Mouse (Mus musculus) kidney, postnatal 14 days (tissue): ENCODE results near the gene Igfbpl1.
A peak's percentile ranks its signal among the peaks of the same experiment; 100 is the strongest.

Experiments used
- DNase-seq: peaks from one replicate; pipeline ENCODE4 v3.0.0; 2022; ENCODE audit warnings: mixed read lengths

The Igfbpl1 gene

DNA sequence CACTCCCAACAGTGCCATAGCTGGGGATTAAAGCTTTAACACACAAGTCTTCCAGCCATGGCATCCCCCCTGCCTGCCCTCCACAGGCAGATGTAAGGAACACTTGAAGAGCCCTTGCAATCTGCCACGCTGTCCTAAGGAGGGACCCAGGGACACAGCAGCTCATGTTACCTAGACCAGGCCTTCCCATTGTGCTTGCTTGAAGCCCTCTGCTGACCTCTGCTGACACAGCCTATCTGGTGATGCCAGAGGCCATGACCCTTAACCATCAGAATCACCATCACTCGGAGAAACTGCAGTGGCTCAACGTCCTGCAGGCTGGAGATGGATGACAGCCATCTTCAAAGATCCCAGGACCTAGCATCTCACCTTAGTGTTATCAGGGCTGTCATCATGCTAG lies 4.7 kb downstream of the Igfbpl1 start:
- DNase-seq = no peak

DNA sequence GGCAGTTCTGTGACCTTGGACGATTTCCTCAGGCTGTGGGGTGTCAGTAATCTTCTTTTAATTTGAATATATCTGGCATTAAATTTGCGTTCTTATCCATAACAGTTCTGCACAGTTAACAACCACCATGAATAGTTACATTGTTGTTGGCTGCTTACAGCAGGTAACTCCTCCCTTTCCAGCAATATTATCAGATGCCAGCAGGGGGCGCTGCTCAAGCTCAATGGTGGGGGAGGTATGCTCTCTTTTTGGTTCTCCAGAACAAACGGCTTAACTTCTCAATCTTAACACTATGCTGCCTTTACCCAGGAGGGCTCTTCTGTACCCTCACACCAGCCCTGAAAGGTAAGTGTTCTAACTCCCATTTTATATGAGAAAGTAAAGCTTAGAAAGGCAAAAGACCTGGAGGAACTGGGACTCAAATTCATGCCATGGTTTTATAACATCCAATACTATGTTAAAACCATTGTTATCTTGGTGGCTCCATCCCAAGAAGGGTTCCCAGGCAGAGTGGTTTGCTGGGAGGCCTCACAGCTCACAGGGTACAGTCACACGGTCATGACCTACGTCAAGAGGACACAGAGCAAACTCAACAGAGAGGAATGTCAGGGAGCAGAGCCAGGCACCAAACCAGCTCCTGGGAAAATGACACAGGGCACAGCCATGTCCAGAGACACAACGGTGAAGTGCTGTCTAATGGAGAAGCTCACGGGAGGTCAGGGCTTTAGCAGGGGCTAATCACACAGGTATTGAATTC lies 6.5 kb downstream of the Igfbpl1 start:
- peak; percentile 56 for DNase-seq

DNA sequence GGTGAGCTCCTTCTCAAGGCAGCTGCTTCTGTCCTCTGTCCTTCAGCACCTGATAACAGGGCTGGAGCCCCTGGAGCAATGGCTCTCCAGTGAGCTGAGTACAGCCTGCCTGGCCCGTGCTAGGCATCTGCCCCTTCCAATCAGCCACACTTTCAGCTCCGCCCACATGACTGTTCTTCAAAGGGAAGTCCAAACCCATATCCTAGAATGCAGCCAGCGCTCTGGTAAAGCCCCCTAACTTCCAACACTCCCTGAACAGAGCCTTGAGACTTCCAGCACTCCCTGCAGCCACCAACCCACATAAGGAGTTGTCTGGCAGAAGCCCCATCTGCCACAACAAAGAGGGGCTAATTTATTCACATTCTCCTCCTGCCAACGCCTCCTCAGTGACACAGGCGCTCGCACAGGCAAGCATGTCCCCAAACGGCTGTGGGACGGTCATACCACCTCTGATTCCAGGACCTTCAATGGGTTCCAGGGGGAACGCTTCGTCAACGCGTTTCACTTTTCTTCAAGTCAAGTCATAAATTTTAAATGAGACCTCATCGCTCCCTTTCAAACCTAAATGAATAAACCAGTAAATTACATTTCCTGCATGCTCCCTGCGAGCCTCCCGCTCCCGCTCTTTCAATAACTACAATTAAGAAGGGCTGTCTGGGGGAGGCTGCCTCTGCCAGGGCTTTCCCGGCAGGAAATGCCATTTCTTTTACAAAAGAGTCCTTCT lies 7.4 kb downstream of the Igfbpl1 start:
- DNase-seq = peak; percentile 17

DNA sequence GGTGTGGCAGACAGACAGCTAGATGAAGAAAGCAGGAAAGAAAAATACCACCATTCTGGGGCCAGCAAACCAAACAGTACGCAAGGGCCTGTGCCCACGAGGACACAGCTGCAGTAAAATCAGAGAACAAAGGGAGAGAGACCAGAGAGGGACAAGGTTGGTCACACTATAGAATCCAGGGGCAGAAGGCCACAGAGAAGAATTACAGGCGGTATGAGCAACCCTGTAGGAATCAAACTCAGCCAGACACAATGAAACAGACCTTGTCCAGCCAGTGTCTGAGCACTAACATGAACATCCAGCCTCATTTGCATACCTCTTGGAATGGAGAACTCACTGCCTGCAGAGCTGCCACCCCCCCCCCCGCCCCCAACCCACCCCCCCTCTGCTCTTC lies 7.9 kb downstream of the Igfbpl1 start:
- DNase-seq = no peak

DNA sequence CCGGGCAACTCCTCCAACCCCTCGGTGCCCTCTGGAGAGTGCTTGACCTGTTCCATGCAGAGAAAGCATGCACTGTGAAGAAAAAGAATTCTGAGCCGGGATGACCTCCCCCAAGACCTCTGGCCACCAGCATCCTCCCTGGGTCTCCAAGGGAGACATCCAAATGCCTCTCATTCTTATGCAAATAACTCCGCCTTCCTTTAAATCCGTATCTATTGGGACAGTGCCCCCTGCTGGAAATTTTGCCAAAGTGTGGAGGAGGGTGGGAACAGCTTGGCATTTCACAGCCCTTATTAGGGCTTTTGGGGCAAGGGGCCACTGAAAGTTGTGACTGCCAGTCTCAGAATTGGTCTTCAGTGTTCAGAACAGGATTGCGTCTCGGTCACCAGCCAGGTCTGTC lies 11.2 kb downstream of the Igfbpl1 start:
- DNase-seq = peak; percentile 53

DNA sequence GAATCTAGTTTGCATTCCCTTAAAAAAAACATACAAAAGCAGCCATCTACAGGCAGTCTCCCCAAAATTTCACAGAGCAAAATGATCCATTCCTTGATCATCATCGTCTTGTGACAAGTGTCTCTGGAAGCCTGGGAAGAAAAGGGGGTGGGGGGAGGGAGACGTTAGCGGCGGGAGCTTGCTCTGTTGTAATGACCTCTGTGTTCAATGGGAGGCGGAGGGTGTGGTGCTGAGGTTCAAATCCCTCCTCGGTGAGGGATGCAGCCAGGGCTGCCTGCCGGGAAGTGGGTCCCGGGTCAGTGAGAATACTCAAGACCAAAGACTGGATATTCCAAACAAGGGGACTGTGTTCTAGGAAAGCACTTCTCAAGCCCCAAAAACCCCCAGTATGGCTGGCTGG lies 15.5 kb downstream of the Igfbpl1 start:
- no peak for DNase-seq

DNA sequence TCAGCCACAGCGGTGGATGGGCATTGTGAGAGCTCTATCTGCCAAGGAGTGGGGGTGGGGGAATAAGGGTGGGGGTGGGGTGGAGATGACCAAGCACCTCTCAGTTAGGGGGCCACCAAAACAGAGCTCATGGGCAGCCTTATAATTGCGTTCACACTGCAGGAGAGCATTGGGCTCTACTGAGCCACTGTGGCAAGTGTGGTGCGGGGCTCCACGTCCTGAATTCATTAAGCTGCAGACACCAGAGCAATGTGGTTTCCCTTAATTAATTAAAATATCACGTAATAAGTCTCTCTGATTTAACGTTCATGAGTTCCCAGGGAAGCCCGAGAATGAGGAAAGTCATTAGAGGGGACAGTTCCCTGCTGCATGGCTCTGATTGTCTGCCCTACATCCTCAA lies 18.7 kb downstream of the Igfbpl1 start:
- no peak for DNase-seq

DNA sequence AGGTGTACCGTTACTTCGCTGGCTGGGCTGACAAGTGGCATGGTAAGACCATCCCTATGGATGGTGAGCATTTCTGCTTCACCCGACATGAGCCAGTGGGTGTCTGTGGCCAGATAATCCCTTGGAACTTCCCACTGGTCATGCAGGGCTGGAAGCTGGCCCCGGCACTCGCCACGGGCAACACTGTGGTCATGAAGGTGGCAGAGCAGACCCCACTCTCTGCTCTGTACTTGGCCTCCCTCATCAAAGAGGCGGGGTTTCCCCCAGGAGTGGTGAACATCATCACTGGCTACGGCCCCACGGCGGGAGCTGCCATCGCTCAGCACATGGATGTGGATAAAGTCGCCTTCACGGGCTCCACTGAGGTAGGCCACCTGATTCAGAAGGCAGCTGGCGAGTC lies 23.8 kb downstream of the Igfbpl1 start:
- DNase-seq = no peak

DNA sequence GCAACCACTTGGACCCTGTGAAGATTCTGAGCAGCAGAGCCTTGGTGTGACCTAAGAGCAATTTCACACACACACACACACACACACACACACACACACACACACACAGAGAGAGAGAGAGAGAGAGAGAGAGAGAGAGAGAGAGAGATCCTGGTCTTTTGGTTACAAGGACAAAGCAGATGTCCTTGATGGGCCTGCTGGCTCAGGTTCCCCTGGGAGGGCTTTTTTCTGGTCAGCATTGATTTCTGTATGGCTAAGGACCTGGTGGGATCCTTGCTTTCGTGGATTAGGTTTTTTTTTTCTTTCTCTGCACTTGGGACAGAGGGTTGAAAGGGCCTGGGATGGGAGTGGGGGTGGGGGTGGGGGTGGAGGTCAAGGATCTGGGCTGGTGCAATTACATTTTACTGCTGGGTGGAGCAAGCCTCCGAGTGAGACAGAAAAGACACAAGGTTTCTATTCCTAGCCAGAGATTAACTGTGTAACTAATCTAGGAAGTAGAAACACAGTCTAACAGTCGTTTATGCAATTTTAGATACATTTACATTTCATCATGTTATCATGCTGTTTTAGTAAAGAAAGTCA lies 26.7 kb downstream of the Igfbpl1 start:
- no peak for DNase-seq

DNA sequence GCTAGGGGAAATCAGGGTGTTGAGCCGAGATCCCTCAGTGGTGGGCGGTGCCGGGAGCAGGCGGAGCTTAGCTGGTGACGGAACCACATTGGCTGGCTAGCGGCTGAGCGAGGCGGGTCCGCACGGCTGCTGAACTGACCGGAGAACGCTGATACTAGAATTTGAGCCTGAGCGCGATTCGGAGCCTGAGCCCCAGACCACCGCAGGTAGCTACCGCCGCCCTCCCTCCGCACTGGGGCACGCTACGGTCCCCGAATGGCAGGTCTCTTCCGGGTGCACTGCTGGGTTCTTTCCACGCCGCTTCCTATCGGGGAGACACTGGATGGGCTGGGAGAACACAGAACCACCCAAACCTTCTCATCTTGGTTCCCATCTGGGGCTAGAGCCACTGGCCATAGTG lies 27.8 kb downstream of the Igfbpl1 start, which contains the start of gene Aldh1b1:
Gene Aldh1b1, plus strand, starts transcription at position 59 of the 400 bp plus-strand sequence.
- DNase-seq = peak; percentile 82

DNA sequence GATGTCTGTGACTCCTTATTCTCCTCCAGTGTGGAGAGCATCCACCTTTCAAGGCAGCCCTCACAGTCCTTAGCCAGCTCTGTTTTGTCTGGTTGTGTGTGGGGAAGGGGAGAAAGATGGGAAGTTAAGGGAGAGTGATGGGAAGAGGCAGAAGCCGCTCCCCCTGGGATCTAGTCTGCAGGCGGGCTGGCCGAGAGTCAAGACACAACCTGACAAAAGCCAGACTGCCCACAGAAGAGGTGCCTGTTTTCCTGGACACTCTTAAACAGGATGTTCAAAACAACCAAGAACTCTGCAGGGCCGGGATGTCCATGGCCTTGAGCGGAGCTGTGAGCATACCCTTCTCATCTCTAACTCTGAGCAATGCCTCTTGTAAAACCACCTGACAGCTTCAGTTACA lies 30.0 kb downstream of the Igfbpl1 start:
- DNase-seq = no peak

DNA sequence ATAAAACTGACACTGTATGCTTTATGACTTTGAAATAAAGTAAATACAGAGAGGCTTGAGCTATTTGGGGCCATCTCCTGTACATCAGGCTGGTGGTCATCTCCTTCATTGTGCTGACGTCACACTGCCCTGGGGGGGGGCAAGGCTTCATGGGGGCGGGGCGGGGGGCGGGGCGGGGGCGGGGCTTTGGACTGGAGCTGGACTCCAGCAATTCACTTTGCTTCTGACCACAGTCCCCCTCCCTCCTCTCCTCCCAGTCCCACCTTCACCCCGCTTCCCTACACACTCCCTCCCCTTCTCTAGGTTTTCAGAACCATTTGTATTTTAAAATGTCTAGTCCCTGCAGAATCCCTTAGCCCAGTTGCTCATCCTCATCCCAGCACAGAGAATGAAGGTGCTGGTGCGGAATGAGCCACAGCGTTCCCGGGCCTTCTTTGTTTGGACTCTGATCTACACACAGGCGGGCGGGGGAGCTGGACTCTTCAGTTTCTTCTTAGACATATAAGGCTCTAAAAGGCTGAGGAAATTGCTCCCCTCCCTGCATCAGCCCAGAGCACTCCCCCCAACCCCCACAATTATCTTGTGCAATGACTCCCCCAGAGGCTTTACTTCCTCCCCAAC lies 31.4 kb downstream of the Igfbpl1 start:
- peak; percentile 56 for DNase-seq

DNA sequence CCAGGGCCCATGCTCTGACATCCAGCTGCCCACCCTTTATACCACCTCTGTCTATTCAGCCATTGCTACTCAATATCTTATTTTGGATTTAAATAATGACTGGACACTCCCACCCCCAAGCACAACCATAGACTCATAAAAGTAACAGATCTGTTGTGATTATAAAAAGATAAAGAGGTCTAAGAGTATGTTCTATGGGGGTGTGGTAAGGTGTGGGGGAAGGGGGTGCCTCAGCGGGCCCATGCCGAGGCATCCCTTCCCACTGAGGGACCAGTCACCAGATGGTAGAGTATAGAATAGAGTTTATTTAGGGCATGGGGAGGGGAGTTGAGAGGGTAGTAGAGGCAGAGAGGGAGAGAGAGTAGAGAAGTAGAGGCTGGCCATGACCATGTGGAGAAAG lies 36.7 kb downstream of the Igfbpl1 start:
- no peak for DNase-seq

DNA sequence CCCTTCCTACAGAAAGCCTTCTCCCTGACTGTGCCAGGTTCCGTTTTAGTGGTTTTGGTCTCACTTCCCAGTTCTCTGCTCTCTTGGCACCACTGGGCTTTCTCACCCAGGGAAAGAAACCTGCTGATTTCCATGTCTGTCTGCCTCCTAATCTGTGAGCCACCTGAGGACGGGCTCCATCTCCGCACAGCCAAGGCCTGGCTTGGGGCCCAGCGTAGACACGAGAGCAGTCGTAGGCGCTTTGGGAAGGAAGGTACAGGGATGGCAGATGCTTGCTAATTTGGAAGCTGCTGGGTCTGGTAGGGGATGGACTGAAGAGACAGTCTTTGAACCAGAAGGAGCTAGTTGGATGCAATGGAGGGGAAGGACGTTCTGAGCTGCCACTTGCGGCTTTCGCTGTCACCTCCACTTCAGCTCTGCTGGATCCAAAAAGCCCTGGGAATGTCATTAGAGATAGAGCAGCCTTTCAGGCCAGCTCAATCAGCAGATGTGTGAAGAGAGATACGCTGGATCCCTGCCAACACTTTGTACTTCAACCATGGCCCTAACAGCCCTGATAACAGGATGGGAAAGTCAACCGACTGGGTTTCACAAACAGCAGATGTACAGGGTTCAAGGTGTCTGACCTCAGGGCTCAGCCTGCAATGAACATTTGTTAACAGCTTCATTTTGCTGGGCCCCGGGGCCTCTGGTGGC lies 37.3 kb downstream of the Igfbpl1 start:
- peak; percentile 56 for DNase-seq

DNA sequence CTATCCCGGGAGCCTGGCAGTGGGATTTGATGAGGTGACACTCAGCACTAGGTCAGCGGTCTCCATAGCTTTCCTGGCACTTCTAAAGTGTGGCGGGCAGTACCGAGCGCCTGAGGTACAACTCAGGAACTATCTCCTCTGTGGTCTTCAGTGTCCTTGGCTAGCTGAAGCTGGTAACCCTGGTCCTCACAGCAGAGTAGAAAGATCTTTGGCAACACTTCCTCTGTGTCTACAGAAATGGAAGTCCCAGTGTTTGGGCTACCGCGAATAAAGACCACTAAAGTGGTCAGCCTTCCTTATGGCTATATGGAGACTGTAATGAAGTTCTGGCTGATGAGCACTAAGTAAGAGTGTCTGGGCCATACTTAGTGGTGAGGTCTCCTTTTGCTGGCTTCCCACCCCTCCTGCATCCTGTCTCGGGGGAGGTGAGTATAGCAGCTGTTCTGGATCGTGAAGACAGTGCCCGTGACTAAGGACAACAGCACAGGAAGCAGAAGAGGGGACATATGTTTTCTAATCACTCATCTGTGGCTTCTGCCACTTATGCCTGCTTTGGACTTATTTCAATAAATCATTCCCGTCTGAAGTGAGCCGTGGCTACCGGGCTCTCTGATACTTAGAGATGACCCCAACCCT lies 38.2 kb downstream of the Igfbpl1 start:
- DNase-seq = no peak

DNA sequence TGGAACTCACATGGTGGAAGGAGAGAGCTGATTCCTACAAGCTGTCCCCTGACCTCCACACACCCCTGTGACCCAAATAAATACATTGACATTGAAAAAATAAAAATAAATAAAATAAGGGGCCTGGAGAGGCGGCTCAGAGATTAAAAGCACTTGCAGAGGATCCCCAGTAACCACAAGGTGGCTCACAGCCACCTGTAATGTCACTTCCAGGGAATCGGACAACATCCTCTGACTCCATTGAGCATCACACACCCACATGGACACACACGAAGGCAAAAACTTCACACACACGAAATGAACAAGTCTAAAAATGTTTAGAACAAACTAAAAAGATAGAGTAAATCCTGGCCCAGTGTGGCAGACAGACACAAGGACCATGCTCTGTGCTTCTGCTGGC lies 40.0 kb downstream of the Igfbpl1 start:
- DNase-seq = no peak

DNA sequence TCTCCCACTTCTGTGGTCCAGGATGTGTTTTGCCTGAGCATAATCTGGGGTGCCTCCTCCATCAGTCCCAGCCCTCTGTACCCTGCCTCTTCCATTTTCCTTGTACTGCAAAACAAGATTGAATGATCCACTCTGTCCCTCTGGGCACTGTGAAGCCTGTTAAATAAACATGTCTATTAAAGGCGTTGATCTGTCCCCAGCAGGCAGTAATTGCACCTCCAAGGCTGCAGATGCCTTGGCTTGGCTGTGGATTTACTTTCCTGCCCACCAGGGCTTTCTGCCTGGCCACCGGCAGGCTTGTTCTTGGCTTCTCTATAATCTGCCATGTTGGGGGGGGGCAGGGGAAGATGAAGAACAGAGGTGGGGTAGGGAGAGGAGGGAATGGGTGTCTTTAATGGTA lies 40.8 kb downstream of the Igfbpl1 start:
- no peak for DNase-seq

DNA sequence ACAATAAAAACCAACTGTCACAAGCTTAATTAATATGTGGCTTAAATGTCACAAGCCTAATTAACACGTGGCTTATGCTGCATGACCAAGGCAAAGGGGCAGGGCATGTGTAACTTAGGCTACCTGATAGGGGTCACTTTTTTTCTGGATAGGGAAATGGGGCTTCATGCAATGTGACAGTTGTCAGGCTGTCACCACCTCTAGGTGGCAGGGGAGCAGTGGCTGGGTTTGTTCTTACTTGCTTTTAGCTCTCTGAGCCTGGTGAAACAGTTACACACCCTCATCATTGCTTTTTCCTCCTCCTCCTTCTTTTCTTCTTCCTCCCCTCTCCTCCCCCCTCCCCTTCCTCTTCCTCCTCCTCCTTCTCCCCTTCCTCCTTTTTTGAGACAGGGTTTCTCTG lies 43.1 kb downstream of the Igfbpl1 start:
- no peak for DNase-seq

DNA sequence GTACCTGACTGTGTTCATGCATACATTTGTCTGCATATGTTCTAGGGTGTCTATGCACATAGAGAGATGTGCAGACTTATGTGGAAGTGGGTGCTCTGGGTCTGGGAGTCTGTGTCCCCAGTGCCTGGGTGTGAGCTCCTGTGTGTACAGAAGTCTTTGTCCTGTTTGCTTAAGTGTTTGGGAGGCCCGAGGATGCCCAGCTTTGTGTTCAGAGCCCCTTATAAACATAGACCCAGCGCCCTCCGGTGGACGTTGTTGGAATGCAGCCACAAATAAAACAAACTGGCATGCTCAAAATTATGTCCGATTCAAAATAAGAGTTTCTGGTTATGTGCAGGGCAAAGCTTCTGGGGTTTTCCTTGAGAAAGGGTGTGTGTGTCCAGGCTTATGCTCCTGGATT lies 55.1 kb downstream of the Igfbpl1 start:
- DNase-seq = peak; percentile 57

DNA sequence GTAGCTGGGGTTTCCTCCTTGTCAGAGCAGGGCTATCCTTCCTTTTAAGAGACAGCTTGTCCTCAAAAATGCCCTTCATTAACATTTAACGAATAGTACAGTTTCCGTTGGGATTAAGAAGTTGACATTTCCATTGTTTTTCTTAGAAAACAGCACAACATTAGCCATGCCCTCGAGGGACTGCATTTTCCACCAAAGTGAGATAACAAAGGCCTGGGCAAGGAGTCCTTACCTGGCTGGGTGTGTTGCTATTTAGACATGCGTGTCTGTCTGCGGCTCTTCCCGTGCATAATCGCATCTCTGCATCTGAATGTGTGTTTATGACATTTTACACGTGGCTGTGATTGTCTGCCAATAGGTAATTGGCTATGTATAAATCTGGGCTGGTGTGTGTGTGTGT lies 55.5 kb downstream of the Igfbpl1 start:
- DNase-seq = no peak

DNA sequence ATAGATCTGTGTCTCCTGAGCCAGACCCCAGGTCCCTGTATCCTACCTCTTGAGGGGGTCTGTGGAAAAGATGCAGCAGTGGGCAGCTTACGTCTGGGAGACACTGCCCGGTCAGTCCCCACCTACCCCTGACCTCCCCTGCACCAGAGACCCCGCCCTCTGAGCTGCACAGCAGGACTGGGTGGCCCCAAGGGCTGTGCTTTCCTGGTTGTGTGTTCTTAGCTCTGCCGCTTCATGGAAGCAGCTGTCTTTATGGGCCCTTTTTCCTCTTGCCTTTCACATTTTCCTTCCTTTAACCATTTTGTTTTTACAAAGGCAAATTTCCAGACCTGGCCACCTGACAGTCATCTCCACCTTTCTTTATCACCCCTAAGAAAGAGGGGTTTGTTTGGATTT lies 56.1 kb downstream of the Igfbpl1 start:
- DNase-seq = no peak

DNA sequence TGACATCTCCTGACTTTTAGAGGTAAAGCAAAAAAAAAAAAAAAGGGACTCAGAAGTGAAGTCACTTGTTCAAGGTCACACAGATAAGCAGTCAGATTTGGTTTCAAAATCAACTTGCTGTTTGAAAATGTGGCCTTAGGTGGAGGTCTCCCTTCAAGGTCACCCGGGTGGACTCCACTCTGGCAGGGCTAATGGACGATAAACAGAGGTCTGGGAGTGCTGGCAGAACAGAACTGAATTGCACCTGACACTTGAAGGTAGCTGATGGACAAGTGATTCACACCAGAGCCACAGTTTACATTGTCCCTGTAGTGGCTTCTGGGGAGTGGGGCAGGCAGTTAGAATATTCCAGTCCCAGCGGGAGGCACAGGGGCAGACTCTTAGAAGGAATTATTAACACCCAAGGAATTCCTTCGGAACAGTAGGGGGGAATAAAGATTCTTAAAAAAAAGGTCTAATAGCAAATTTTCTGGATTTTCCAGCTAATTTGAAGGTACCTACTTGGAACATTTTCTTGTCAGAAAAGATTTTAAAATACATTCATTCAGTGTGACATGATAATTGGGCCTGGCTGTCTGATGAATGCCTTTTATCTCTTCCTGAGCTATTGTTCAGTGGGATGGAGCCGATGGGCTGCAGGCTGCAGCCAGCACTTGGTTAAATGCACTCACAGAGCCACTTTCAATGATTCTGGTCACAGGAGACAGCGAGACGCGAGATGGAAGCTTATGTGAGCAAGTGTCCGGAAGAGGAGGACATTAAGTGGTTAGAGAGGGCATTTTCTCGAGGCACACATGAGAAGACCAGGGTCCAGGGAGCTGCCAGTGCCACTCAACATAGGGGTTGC lies 56.7 kb downstream of the Igfbpl1 start:
- DNase-seq = no peak
